Mouse (Mus musculus): ENCODE measurements at regions not wholly inside any gene's neighbourhood (a gene's known extent, or its start where the extent isn't known, plus 50 kb on each side); places are given as distances from the start of the nearest gene placed in this dataset.

DNA sequence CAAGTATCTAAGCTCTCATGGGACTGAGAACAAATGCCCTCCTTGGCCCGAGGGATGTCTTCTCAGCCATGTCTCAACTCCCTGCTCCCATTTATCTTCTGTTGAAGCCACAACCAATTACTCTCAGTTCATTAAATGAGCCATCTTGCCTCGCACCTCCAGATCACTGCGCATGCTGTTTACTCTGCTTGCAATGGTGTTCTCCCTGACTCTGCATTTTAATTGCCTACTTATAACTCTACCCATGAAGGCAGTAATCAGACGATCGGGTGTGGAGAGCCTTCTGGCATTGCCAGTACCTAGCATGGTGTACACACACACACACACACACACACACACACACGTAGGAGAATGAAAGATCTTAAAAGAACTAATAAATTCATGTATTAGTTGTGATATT lies 306.1 kb upstream of the Myt1l start:
- no peaks in the 10 kb centered on the region for H3K4me1 ChIP-seq (ENCODE audit: control insufficient read depth, insufficient read depth, insufficient read length)
- no peak overlapping the region for H3K27ac ChIP-seq (ENCODE audit: insufficient read depth, low read length)
- H3K4me3 ChIP-seq (ENCODE audit: extremely low read depth, insufficient read depth, insufficient read length), result no peak overlapping the region
- no peaks in the 10 kb centered on the region for H3K36me3 ChIP-seq (ENCODE audit: control insufficient read depth, insufficient read depth, low read length)
- TF ChIP-seq POLR2A (IDR thresholded peaks at IDR 0.05; ENCODE audit: low read depth, low read length) (no peak), CTCF (IDR thresholded peaks at IDR 0.05; ENCODE audit: extremely low read depth, insufficient read depth, insufficient read length, insufficient replicate concordance) (no peak)
- DNase-seq (ENCODE audit: low read depth in 1 of 2, low spot score in 2 of 2), result no peak
- 89% methylated on average over 6 of the region's 6 CpGs for WGBS
- H3K27me3 ChIP-seq (ENCODE audit: control insufficient read depth, insufficient read depth, low read length), result no peaks in the 10 kb centered on the region

DNA sequence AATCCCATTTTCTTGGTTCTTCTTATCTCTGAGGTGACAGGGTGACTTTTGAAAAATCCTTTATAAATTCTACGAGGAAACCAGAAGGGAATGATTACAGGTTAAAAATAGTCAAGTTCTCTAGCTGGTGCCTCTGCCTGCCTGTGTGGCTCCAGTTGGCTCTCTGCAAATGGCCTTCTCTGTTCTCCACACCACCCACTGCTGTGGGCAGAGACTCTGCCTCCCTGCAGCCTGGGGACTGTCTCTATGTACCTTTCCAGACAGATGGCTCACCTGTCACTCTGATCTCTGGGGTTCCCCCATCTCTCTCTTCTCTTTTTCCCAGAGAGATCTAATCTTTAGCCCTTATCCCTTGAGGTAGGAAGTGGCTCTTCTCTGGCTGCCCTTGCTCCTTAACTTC lies 302.2 kb upstream of the Myt1l start:
- H3K4me1 ChIP-seq (ENCODE audit: control insufficient read depth, insufficient read depth, insufficient read length), result no peaks in the 10 kb centered on the region
- no peak for DNase-seq (ENCODE audit: low read depth in 1 of 2, low spot score in 2 of 2)
- H3K27me3 ChIP-seq (ENCODE audit: control insufficient read depth, insufficient read depth, low read length), result no peaks in the 10 kb centered on the region
- no peak overlapping the region for H3K4me3 ChIP-seq (ENCODE audit: extremely low read depth, insufficient read depth, insufficient read length)
- 56% methylated on average over 1 of the region's 1 CpGs for WGBS
- no peaks in the 10 kb centered on the region for H3K36me3 ChIP-seq (ENCODE audit: control insufficient read depth, insufficient read depth, low read length)
- TF ChIP-seq CTCF (IDR thresholded peaks at IDR 0.05; ENCODE audit: extremely low read depth, insufficient read depth, insufficient read length, insufficient replicate concordance), result no peak
- TF ChIP-seq POLR2A (IDR thresholded peaks at IDR 0.05; ENCODE audit: low read depth, low read length), result no peak
- no peak overlapping the region for H3K27ac ChIP-seq (ENCODE audit: insufficient read depth, low read length)

DNA sequence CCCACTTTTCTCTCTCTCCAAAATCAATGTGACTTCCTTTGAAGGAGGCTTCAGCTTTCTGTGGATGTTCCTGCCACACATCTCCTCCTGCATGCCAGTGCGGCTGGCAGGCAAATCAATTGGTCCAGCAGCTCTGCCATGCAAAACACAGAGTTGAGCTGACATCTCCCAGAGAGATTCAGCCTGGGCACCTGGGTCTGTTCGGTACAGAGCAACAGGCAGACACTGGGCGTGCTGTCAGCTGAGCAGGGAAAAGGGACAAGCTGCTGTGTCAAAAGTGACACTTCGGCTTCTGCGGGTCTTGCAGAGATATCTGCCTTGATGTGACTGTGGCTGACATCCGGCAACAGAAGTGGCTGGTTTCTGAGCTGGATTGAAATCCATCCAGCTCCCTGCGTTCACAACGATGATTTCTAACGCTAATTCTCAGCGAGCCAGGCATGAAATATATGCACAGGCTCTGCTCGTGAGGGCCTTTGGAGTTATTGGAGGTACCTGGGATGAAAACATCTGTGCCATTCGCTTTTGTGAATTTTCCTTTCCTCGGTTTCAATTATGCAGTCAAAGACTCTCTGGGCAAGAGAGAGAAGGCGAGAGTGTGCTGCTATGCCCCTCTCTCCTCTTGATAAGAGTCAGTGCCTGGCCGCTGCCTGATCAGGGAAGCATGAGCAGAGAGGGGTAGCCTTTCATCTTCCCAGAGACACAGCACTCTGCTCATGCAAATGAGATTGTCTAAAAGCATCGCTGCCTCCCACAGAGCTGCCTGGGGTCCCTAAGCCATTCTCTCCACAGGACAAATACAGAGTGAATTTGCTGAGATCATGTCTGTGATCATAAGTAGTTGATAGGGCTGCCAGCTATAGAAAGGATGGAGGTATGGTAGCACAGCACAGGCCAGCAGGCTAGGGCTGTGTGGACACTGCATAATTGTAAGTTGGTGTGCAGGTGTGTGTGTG lies 295.4 kb upstream of the Myt1l start:
- WGBS, result 48% methylated on average over 16 of the region's 16 CpGs
- TF ChIP-seq POLR2A (IDR thresholded peaks at IDR 0.05; ENCODE audit: low read depth, low read length), result no peak
- no peak overlapping the region for H3K4me3 ChIP-seq (ENCODE audit: extremely low read depth, insufficient read depth, insufficient read length)
- no peaks in the 10 kb centered on the region for H3K36me3 ChIP-seq (ENCODE audit: control insufficient read depth, insufficient read depth, low read length)
- DNase-seq (ENCODE audit: low read depth in 1 of 2, low spot score in 2 of 2), result no peak
- H3K27ac ChIP-seq (ENCODE audit: insufficient read depth, low read length), result no peak overlapping the region
- no peaks in the 10 kb centered on the region for H3K27me3 ChIP-seq (ENCODE audit: control insufficient read depth, insufficient read depth, low read length)
- no peaks in the 10 kb centered on the region for H3K4me1 ChIP-seq (ENCODE audit: control insufficient read depth, insufficient read depth, insufficient read length)

DNA sequence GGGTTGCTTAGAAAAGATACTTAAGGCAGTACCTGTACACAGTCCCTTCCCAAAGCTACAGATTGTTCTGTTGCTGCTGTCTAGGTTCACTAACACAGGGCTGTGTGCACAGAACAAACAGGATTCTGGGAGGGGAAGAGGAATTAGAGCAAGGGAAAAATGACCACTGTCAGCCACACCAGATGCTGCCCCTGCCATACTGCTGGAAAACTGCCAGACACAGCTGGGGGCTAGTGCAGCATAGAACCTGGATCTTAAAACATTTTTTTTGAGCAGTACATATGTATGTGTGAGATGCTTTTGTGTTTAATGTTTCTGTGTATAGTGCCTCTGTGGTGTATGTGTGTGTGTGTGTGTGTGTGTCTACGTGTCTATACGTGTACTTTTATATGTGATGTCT lies 291.7 kb upstream of the Myt1l start:
- 80% methylated on average over 2 of the region's 2 CpGs for WGBS

DNA sequence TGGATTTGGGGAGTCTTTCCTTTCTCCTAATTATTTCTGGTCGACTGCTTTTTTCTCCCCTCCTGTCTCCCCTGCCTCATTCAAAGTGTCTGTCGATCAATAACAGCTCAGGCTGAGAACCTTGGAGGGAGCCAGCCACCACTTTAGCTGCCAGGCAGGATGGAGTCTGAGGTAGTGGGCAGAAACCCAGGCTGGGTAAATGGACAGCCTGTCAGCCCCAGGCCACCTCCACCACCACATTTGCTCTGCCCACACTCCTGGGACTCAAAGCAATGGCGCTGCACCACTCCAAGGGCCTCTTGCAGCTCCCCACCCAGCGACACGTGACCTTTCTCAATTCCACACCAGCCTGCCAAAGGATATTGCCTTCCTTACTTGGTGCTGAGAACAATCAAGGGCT lies 290.7 kb upstream of the Myt1l start:
- TF ChIP-seq POLR2A (IDR thresholded peaks at IDR 0.05; ENCODE audit: low read depth, low read length) (no peak), CTCF (IDR thresholded peaks at IDR 0.05; ENCODE audit: extremely low read depth, insufficient read depth, insufficient read length, insufficient replicate concordance) (no peak)
- Histone ChIP-seq H3K27ac (ENCODE audit: insufficient read depth, low read length) (no peak overlapping the region), H3K4me3 (ENCODE audit: extremely low read depth, insufficient read depth, insufficient read length) (no peak overlapping the region), H3K4me1 (ENCODE audit: control insufficient read depth, insufficient read depth, insufficient read length) (no peaks in the 10 kb centered on the region), H3K36me3 (ENCODE audit: control insufficient read depth, insufficient read depth, low read length) (no peaks in the 10 kb centered on the region), H3K27me3 (ENCODE audit: control insufficient read depth, insufficient read depth, low read length) (no peaks in the 10 kb centered on the region)
- DNase-seq (ENCODE audit: low read depth in 1 of 2, low spot score in 2 of 2), result no peak
- WGBS, result 61% methylated on average over 5 of the region's 5 CpGs

More for the DNA sequence above, 291.7 kb upstream of the Myt1l start:
- no peaks in the 10 kb centered on the region for H3K4me1 ChIP-seq (ENCODE audit: control insufficient read depth, insufficient read depth, insufficient read length)
- no peak overlapping the region for H3K27ac ChIP-seq (ENCODE audit: insufficient read depth, low read length)
- H3K27me3 ChIP-seq (ENCODE audit: control insufficient read depth, insufficient read depth, low read length), result no peaks in the 10 kb centered on the region
- no peaks in the 10 kb centered on the region for H3K36me3 ChIP-seq (ENCODE audit: control insufficient read depth, insufficient read depth, low read length)
- no peak for DNase-seq (ENCODE audit: low read depth in 1 of 2, low spot score in 2 of 2)
- H3K4me3 ChIP-seq (ENCODE audit: extremely low read depth, insufficient read depth, insufficient read length), result no peak overlapping the region
- no peak for TF ChIP-seq POLR2A (IDR thresholded peaks at IDR 0.05; ENCODE audit: low read depth, low read length)
- TF ChIP-seq CTCF (IDR thresholded peaks at IDR 0.05; ENCODE audit: extremely low read depth, insufficient read depth, insufficient read length, insufficient replicate concordance), result no peak

DNA sequence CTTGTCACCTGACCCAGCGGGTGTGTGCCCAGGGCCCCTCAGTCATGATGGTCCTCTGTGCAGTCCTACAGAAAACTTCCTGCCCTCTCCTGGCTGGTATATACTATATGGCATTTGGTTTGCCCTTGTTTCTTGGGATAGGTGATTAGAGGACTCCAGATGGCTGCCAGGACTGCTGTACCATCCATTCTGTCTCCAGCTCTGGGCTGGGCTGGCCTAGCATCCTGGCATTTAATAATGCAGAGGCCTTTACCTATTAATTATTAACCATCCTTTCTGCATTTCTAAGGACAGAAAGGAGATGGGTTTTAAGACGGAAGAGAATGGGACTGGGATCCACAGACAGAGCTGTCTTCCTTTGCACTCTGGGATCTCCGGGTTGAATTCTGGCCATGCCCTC lies 288.7 kb upstream of the Myt1l start:
- WGBS, result 91% methylated on average over 3 of the region's 3 CpGs
- no peak overlapping the region for H3K27ac ChIP-seq (ENCODE audit: insufficient read depth, low read length)
- H3K36me3 ChIP-seq (ENCODE audit: control insufficient read depth, insufficient read depth, low read length), result no peaks in the 10 kb centered on the region
- H3K4me1 ChIP-seq (ENCODE audit: control insufficient read depth, insufficient read depth, insufficient read length), result no peaks in the 10 kb centered on the region
- TF ChIP-seq POLR2A (IDR thresholded peaks at IDR 0.05; ENCODE audit: low read depth, low read length) (no peak), CTCF (IDR thresholded peaks at IDR 0.05; ENCODE audit: extremely low read depth, insufficient read depth, insufficient read length, insufficient replicate concordance) (no peak)
- no peaks in the 10 kb centered on the region for H3K27me3 ChIP-seq (ENCODE audit: control insufficient read depth, insufficient read depth, low read length)
- H3K4me3 ChIP-seq (ENCODE audit: extremely low read depth, insufficient read depth, insufficient read length), result no peak overlapping the region
- no peak for DNase-seq (ENCODE audit: low read depth in 1 of 2, low spot score in 2 of 2)

DNA sequence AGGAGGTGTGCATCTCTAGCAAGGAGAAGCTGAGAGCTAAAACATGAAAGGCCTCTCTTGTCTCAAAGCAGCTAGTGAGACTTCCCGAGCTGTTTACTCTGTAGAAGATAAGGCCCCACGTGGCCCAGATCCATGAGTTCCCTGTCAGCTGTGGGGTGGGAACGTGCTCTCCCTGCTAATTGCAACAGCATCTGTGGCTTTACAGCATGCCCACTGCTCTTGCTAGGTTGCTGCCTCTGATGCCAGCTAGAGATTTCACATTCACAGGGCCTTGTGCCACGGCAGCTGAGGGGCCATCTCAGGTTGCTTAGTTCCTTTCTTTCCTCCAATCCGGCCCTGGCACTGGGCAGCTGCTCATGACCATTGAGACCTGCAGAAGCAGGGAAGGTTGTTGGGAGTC lies 288.2 kb upstream of the Myt1l start:
- H3K36me3 ChIP-seq (ENCODE audit: control insufficient read depth, insufficient read depth, low read length), result no peaks in the 10 kb centered on the region
- no peak overlapping the region for H3K27ac ChIP-seq (ENCODE audit: insufficient read depth, low read length)
- whole genome bisulfite sequencing, result 49% methylated on average over 5 of the region's 5 CpGs
- TF ChIP-seq CTCF (IDR thresholded peaks at IDR 0.05; ENCODE audit: extremely low read depth, insufficient read depth, insufficient read length, insufficient replicate concordance) (no peak), POLR2A (IDR thresholded peaks at IDR 0.05; ENCODE audit: low read depth, low read length) (no peak)
- H3K27me3 ChIP-seq (ENCODE audit: control insufficient read depth, insufficient read depth, low read length), result no peaks in the 10 kb centered on the region
- no peak for DNase-seq (ENCODE audit: low read depth in 1 of 2, low spot score in 2 of 2)
- H3K4me3 ChIP-seq (ENCODE audit: extremely low read depth, insufficient read depth, insufficient read length), result no peak overlapping the region
- H3K4me1 ChIP-seq (ENCODE audit: control insufficient read depth, insufficient read depth, insufficient read length), result no peaks in the 10 kb centered on the region

Measured in spleen, adult 2 months (tissue).